Mouse (Mus musculus): Measurements from ENCODE around the gene Gm10318. TPM values are rescaled to one million over a fixed set of nuclear protein-coding genes. Genes with fewer than 3 reads are reported as not detected.

Gene Gm10318
- polyA plus RNA-seq, 2 experiments: not detected

GRCm38 (mm10) chr10:77818523-77818922 is 34.1 kb upstream of the Gm10318 start:
- Histone ChIP-seq H3K4me1 (ENCODE audit: control insufficient read depth, insufficient read depth, low read length) (no peaks in the 10 kb centered on the region), H3K9me3 (ENCODE audit: control insufficient read depth, low read length) (no peaks in the 10 kb centered on the region), H3K27me3 (ENCODE audit: control insufficient read depth, insufficient read depth, low read length) (no peaks in the 10 kb centered on the region), H3K36me3 (ENCODE audit: control insufficient read depth, insufficient read depth, low read length) (no peaks in the 10 kb centered on the region), H3K4me3 (replicated peaks; ENCODE audit: low read length) (no peak overlapping the region), H3K4me2 (replicated peaks; ENCODE audit: low read depth, low read length, severe bottlenecking) (no peak overlapping the region), H3K9ac (ENCODE audit: low read depth, low read length, severe bottlenecking) (no peak overlapping the region), H3K27ac (replicated peaks; ENCODE audit: low read depth, low read length) (no peak overlapping the region)
- no peak for TF ChIP-seq POLR2A (IDR thresholded peaks at IDR 0.05; ENCODE audit: borderline replicate concordance, extremely low read depth, insufficient read depth, insufficient read length)
- DNase-seq (ENCODE audit: low spot score) (no peak), ATAC-seq (ENCODE audit: low FRiP score, low read depth) (no peak)
- 93% methylated on average over 4 of the region's 4 CpGs for WGBS

GRCm38 (mm10) chr10:77819203-77819602 is 33.5 kb upstream of the Gm10318 start:
- Histone ChIP-seq H3K4me3 (replicated peaks; ENCODE audit: low read length) (no peak overlapping the region), H3K36me3 (ENCODE audit: control insufficient read depth, insufficient read depth, low read length) (no peaks in the 10 kb centered on the region), H3K9ac (ENCODE audit: low read depth, low read length, severe bottlenecking) (no peak overlapping the region), H3K27me3 (ENCODE audit: control insufficient read depth, insufficient read depth, low read length) (no peaks in the 10 kb centered on the region), H3K4me1 (ENCODE audit: control insufficient read depth, insufficient read depth, low read length) (no peaks in the 10 kb centered on the region), H3K9me3 (ENCODE audit: control insufficient read depth, low read length) (peaks cover 6% of the 10 kb centered on the region; the same call in 1 of the 2 replicates), H3K27ac (replicated peaks; ENCODE audit: low read depth, low read length) (no peak overlapping the region), H3K4me2 (replicated peaks; ENCODE audit: low read depth, low read length, severe bottlenecking) (no peak overlapping the region)
- TF ChIP-seq POLR2A (IDR thresholded peaks at IDR 0.05; ENCODE audit: borderline replicate concordance, extremely low read depth, insufficient read depth, insufficient read length): no peak
- 35% methylated on average over 4 of the region's 4 CpGs for WGBS
- ATAC-seq (ENCODE audit: low FRiP score, low read depth) (no peak), DNase-seq (ENCODE audit: low spot score) (no peak)

DNA sequence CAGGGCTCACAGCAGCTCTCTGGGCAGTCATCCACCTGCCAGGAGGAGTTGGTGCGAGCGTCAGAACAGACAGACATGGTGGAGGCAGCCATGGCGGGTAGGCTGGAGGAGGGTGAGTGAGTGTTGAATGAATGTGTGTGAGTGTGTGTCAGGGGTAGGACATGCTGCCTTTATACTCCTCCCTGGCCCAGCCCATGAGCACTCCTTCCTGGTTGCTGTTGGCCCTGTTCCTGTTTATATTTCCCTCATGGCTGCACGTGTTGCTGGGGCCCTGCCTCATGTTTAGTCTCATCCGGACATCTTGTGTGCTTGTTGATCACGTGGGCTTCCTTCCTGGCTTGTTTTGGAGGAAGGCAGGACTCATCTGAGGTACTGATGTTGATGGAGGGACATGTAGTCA is 25.7 kb upstream of the Gm10318 start, which contains the start of gene Krtap10-4:
Gene Krtap10-4, minus strand, starts transcription at position 145 of the 400 bp plus-strand sequence.
- no peak for DNase-seq (ENCODE audit: low spot score)
- Histone ChIP-seq H3K4me2 (replicated peaks; ENCODE audit: low read depth, low read length, severe bottlenecking) (no peak within 1 kb of the TSS), H3K4me1 (ENCODE audit: control insufficient read depth, insufficient read depth, low read length) (no peaks in the 10 kb centered on the region), H3K4me3 (replicated peaks; ENCODE audit: low read length) (no peak within 1 kb of the TSS), H3K9me3 (ENCODE audit: control insufficient read depth, low read length) (peaks cover 6% of the 10 kb centered on the region; the same call in 1 of the 2 replicates), H3K27ac (replicated peaks; ENCODE audit: low read depth, low read length) (no peak within 1 kb of the TSS), H3K36me3 (ENCODE audit: control insufficient read depth, insufficient read depth, low read length) (no peaks in the 10 kb centered on the region), H3K27me3 (ENCODE audit: control insufficient read depth, insufficient read depth, low read length) (no peaks in the 10 kb centered on the region), H3K9ac (ENCODE audit: low read depth, low read length, severe bottlenecking) (no peak within 1 kb of the TSS)
- no peak for ATAC-seq (ENCODE audit: low FRiP score, low read depth)
- no peak for TF ChIP-seq POLR2A (IDR thresholded peaks at IDR 0.05; ENCODE audit: borderline replicate concordance, extremely low read depth, insufficient read depth, insufficient read length)
- WGBS: 57% methylated on average over 6 of the region's 6 CpGs

DNA sequence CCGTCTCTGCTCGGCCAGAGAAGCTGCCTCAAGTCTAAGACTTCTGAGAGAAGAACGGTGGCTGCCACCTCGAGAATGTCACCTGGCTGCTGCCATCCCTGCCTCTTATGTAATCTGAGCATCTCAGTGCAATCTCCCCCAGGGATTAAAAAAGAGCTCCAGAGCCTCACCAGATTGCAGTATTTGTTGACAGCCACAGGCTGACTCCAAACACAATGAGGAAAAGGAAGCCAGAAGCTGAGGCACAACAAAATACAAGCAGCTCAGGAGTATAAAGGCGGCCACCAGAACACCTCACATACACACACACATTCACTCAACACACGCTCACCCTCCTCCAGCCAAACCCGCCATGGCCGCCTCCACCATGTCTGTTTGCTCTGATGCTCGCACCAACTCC is 17.0 kb upstream of the Gm10318 start, which contains the start of gene Krtap10-10:
Gene Krtap10-10, plus strand, starts transcription at position 301 of the 400 bp plus-strand sequence.
- Histone ChIP-seq H3K4me1 (ENCODE audit: control insufficient read depth, insufficient read depth, low read length) (no peaks in the 10 kb centered on the region), H3K4me2 (replicated peaks; ENCODE audit: low read depth, low read length, severe bottlenecking) (no peak within 1 kb of the TSS), H3K9me3 (ENCODE audit: control insufficient read depth, low read length) (no peaks in the 10 kb centered on the region), H3K36me3 (ENCODE audit: control insufficient read depth, insufficient read depth, low read length) (no peaks in the 10 kb centered on the region), H3K4me3 (replicated peaks; ENCODE audit: low read length) (no peak within 1 kb of the TSS), H3K27ac (replicated peaks; ENCODE audit: low read depth, low read length) (no peak within 1 kb of the TSS), H3K27me3 (ENCODE audit: control insufficient read depth, insufficient read depth, low read length) (no peaks in the 10 kb centered on the region), H3K9ac (ENCODE audit: low read depth, low read length, severe bottlenecking) (no peak within 1 kb of the TSS)
- ATAC-seq (ENCODE audit: low FRiP score, low read depth): no peak
- TF ChIP-seq POLR2A (IDR thresholded peaks at IDR 0.05; ENCODE audit: borderline replicate concordance, extremely low read depth, insufficient read depth, insufficient read length): no peak
- no peak for DNase-seq (ENCODE audit: low spot score)
- 64% methylated on average over 8 of the region's 9 CpGs for WGBS

- no peak for TF ChIP-seq POLR2A (IDR thresholded peaks at IDR 0.05; ENCODE audit: borderline replicate concordance, extremely low read depth, insufficient read depth, insufficient read length)
- Histone ChIP-seq H3K9me3 (ENCODE audit: control insufficient read depth, low read length) (peaks cover 8% of the 10 kb centered on the region; the same call in 1 of the 2 replicates), H3K9ac (ENCODE audit: low read depth, low read length, severe bottlenecking) (no peak overlapping the region), H3K4me2 (replicated peaks; ENCODE audit: low read depth, low read length, severe bottlenecking) (no peak overlapping the region), H3K4me1 (ENCODE audit: control insufficient read depth, insufficient read depth, low read length) (no peaks in the 10 kb centered on the region), H3K27ac (replicated peaks; ENCODE audit: low read depth, low read length) (no peak overlapping the region), H3K4me3 (replicated peaks; ENCODE audit: low read length) (no peak overlapping the region), H3K36me3 (ENCODE audit: control insufficient read depth, insufficient read depth, low read length) (no peaks in the 10 kb centered on the region), H3K27me3 (ENCODE audit: control insufficient read depth, insufficient read depth, low read length) (no peaks in the 10 kb centered on the region)
- DNase-seq (ENCODE audit: low spot score) (no peak), ATAC-seq (ENCODE audit: low FRiP score, low read depth) (no peak)
- WGBS: 69% methylated on average over 6 of the region's 6 CpGs
Measured at GRCm38 (mm10) chr10:77839006-77839405, 13.7 kb upstream of the Gm10318 start.

DNA sequence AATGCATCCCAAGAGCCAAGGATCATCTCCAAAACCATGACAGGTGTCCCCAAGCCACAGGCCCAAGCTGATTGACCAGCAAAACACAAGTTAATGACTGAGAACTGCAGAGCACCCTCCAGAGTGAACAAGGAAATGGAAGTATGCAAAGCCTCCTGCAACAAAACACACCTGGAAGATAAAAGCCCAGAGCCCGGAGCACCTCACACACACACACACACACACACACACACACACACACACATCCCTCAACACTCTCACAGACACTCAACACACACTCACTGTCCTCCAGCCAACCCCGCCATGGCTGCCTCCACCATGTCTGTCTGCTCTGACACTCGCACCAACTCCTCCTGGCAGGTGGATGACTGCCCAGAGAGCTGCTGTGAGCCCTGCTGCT is 6.2 kb upstream of the Gm10318 start, which contains the start of gene Gm36176:
Gene Gm36176, plus strand, starts transcription at position 301 of the 400 bp plus-strand sequence.
- ATAC-seq (ENCODE audit: low FRiP score, low read depth): no peak

More for the DNA sequence above, 6.2 kb upstream of the Gm10318 start, which contains the start of gene Gm36176:
- DNase-seq (ENCODE audit: low spot score): no peak
- Histone ChIP-seq H3K36me3 (ENCODE audit: control insufficient read depth, insufficient read depth, low read length) (no peaks in the 10 kb centered on the region), H3K27ac (replicated peaks; ENCODE audit: low read depth, low read length) (no peak within 1 kb of the TSS), H3K4me3 (replicated peaks; ENCODE audit: low read length) (no peak within 1 kb of the TSS), H3K4me1 (ENCODE audit: control insufficient read depth, insufficient read depth, low read length) (no peaks in the 10 kb centered on the region), H3K9ac (ENCODE audit: low read depth, low read length, severe bottlenecking) (no peak within 1 kb of the TSS), H3K4me2 (replicated peaks; ENCODE audit: low read depth, low read length, severe bottlenecking) (no peak within 1 kb of the TSS), H3K27me3 (ENCODE audit: control insufficient read depth, insufficient read depth, low read length) (no peaks in the 10 kb centered on the region), H3K9me3 (ENCODE audit: control insufficient read depth, low read length) (peaks cover 10% of the 10 kb centered on the region; the same call in 1 of the 2 replicates)
- no peak for TF ChIP-seq POLR2A (IDR thresholded peaks at IDR 0.05; ENCODE audit: borderline replicate concordance, extremely low read depth, insufficient read depth, insufficient read length)
- WGBS: 64% methylated on average over 3 of the region's 3 CpGs
